Mouse (Mus musculus) ES-Bruce4 (cell line): ENCODE results near the gene Endod1.

Experiments used
- CTCF ChIP-seq: IDR thresholded peaks from one replicate; pipeline ENCODE4 v1.8.1; 2011; ENCODE audit warnings: low read depth, low read length
- POLR2A ChIP-seq: IDR thresholded peaks from one replicate; pipeline ENCODE4 v1.8.1; 2011; ENCODE audit warnings: low read length; ENCODE audit not compliant: insufficient read depth

DNA sequence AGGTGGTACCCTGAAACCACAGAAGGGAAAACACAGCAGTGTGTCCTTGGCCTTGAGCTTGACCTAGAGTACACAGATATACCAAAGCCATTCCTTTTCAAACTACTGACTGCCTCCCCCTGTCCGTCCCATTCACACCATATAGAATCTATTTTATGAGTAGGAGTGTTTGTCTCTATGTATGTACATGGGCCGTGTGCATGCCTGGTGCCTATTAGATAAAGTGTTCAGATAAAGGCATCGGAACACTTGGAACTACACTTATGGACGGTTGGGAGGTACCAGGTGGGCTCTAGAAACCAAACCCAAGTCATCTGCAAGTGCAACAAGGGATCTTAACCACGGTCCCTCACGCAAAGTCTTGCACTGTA lies 16.1 kb upstream of the Endod1 start:
- no peak for TF ChIP-seq POLR2A
- no peak for TF ChIP-seq CTCF
